Mouse (Mus musculus) gonadal fat pad, adult 2 months (tissue): ENCODE measurements around the gene Dolk. TPM values are rescaled to one million over a fixed set of nuclear protein-coding genes. Genes with fewer than 3 reads are reported as not detected.

Source experiments
- DNase-seq: peaks from one replicate; pipeline ENCODE4 v3.0.0-alpha.2; 2012; ENCODE audit warnings: low read depth
- polyA plus RNA-seq: library from polyadenylated mRNA; depleted of rRNA; stranded (reverse); fragments of >200 nt; gene quantifications from 2 replicates; pipeline ENCODE4 v1.2.3, GENCODE M21; 2012

Dolk gene
- polyA plus RNA-seq, 1 experiment = 83.0 TPM

DNA sequence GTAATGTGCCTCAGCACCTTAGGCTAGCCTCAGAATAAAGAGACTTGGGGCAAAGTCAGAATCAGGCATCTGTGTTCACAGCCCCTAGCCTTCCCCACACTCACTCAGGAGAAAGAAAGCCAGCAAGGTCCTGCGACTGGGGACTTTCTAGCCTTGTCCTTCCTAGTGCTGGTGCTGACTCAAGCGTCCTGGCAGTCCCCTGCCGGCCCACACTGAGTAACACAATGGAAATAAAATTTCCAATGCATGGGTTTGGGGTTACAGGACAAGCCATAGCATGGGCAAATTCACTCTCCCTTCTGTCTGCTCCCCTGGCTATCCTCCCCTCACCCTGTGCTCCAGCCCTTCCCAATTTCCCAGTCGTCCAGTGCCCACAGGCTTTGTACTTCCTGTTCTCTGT lies 17.8 kb downstream of the Dolk start:
- no peak for DNase-seq

- no peak for DNase-seq
Measured at GRCm38 (mm10) chr2:30267466-30267865, 18.7 kb downstream of the Dolk start.

DNA sequence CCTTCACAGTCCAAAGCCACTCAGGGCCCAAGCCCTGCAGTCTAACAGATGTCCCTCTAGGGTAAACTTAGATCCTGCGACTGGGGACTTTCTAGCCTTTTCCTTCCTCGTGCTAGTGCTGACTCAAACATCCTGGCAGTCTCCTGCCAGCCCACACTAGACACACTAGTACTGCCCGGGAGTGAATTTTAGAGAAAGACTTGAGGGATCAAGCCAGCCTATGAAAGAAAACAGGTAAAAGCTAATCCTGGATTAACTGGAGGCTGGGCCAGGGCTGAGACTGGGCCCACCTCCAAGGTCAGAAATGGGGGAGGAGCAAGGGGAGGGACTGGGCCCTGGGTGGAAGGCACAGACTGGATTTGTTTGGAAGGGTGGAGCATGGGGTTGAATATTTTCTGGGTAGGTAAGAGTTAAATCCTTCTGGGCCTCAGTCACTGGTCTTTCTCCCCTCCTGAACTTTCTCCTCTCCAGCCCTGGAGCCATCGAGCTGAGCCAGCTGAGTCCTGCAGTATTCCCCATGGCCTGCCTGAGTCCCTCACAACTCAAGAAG lies 19.7 kb downstream of the Dolk start:
- no peak for DNase-seq

DNA sequence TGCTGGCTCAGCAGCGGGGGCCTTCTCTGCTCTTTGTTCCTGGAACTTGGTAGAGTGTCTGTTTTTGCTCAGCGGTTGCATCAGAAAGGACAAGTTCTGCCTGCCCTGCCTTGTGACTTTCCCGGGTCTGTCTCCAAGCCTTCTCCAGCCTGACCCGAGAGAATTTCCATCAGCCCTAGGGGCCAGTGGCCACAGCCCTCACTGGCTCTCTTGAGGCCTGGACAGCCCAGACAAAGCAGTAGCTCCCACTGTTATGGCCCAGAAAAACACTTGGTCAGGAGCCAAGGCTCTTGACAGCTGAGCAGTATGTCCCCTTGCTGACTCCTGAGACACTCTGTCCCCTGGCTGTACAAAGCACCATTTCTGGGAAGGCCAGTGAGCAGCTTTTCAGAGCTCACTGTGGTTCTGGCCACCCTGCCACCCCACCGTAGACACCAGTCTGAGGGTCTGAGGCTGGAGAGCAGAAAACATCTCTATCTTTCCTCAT lies 20.3 kb downstream of the Dolk start, which contains the start of gene Phyhd1:
TSS of gene Phyhd1 (plus strand) at position 437 of the 487 bp plus-strand sequence.
- DNase-seq = no peak

DNA sequence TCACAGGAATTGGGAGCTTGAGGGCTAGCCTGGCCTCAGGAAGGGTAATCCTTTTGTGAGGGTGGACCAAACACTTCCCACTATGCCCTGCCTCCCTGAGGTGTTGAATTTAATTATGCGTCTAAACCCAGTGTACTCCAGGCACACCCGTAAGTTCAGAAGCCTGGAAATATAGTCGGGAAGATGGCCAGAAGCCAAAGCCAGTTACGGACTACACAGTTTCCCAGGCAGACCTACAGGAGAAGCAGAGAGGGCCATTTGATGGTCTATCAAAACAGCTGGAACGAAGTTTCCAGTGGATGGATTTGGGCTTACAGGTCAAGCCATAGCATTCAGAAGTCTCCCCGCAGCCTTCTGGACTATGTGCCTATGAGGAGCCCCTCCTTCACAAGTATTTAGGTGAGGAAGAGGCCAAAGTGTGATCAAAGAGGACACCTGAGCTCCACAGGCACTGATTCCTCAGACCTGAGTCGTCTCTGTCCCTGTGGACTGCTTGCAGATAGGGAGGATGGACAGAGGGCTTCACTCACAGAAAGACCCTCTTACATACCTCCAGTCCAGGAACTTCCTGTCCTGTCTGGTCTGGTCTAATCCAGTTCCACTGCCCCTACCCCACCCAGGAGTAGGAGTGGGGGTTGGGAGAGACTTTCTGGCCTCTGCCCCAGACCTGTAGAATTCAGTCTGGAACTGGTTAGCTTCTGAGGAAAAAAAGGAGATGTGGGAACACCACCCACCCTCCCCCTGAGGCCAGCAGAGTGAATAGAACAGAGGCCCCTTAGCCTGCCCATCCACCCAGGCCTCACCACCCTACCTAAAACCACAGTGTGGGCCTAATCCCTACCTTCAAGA lies 21.2 kb downstream of the Dolk start:
- no peak for DNase-seq

GRCm38 (mm10) chr2:30263811-30264210 lies 22.3 kb downstream of the Dolk start:
- no peak for DNase-seq

GRCm38 (mm10) chr2:30262840-30263441 lies 23.2 kb downstream of the Dolk start:
- DNase-seq = no peak

GRCm38 (mm10) chr2:30261921-30262839 lies 24.0 kb downstream of the Dolk start:
- DNase-seq = no peak

DNA sequence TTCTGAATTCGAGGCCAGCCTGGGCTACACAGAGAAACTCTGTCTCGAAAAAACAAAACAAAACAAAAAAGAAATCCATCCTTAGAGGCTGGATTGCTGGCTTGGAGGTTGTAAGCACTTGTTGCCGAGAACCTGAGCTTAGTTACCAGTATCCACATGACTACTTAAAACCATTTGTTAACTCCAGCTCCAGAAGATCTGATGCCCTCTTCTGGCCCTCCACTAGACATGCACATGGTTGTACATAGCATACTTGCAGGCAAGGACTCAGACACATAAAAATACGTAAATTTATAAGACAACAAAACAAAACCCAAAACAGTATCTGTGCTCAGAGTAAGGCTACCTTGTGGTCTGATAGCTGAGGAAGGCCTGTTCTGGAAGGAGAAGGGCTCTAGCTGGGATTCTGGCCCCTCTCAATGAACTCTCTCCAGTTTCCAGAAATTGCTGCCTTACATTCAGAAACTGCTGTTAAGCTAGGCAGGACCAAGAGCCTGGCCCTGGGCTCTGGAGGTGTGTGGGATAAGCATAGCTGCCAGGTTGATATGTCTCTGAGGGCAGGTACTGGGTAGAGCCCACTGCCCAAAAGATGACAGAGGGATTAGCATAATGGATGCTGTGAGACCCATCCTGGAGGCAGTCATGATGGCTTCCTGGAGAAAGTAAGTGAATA lies 24.9 kb downstream of the Dolk start:
- DNase-seq = no peak

GRCm38 (mm10) chr2:30259131-30260064 lies 26.7 kb downstream of the Dolk start:
- DNase-seq = no peak

DNA sequence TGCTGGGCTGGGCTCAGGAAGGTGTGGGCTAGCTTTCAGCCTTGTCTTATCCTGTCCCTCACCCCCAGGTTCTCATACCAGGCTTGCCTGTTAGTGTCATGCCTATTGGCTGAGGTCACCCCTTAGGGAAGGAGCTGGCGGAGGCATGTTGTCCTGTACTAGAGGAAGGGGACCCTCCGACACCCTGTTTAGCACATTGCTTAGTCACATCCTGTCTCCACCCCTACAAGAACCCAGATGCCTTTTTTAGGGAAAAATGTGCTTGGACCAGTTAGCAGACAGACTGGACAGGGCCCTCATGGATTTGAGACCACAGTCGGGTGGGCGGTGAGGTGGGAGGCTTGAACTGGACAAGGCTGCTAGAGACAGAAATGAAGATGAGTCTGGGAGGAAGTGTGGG lies 27.5 kb downstream of the Dolk start:
- DNase-seq = no peak

GRCm38 (mm10) chr2:30257699-30258460 lies 28.3 kb downstream of the Dolk start:
- no peak for DNase-seq

DNA sequence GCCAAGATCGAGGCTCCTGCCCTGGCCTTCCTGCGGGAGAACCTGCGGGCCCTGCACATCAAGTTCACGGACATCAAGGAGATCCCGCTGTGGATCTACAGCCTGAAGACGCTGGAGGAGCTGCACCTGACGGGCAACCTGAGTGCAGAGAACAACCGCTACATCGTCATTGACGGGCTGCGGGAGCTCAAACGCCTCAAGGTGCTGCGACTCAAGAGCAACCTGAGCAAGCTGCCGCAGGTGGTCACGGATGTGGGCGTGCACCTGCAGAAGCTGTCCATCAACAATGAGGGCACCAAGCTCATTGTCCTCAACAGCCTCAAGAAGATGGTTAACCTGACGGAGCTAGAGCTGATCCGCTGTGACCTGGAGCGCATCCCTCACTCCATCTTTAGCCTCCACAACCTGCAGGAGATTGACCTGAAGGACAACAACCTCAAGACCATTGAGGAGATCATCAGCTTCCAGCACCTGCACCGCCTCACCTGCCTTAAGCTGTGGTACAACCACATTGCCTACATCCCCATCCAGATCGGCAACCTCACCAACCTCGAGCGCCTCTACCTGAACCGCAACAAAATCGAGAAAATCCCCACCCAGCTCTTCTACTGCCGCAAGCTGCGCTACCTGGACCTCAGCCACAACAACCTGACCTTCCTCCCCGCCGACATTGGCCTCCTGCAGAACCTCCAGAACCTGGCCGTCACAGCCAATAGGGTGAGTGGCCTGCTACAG lies 29.4 kb downstream of the Dolk start:
- no peak for DNase-seq

DNA sequence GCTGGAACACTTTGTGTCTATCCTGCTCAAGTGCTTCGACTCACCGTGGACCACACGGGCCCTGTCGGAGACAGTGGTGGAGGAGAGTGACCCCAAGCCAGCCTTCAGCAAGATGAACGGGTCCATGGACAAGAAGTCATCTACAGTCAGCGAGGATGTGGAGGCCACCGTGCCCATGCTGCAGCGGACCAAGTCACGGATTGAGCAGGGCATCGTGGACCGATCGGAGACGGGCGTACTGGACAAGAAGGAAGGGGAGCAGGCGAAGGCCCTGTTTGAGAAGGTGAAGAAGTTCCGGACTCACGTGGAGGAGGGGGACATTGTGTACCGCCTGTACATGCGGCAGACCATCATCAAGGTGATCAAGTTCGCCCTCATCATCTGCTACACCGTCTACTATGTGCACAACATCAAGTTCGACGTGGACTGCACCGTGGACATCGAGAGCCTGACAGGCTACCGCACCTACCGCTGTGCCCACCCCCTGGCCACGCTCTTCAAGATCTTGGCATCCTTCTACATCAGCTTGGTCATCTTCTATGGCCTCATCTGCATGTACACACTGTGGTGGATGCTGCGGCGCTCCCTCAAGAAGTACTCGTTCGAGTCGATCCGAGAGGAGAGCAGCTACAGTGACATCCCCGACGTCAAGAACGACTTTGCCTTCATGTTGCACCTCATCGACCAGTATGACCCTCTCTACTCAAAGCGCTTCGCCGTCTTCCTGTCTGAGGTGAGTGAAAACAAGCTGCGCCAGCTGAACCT lies 30.3 kb downstream of the Dolk start:
- DNase-seq = no peak

DNA sequence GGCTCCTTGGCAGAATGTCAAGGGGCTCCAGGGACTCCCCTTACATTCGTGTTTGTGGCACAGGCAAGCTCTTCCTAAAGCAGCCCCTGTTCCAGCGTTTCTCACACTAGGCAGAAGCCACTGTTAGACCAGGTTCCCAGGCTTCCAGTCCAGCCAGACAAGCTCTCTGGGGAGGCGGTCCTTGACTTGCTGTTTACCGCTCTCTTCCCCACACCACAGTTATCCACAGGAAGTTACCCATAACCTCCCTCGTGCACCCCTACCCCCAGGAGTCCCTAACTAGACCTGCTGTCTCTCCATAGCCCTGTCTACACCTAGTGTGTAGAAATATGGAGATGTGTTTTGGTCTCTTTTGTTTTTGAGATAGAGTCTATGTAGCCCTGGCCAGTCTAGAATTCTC lies 32.3 kb downstream of the Dolk start:
- DNase-seq = no peak

DNA sequence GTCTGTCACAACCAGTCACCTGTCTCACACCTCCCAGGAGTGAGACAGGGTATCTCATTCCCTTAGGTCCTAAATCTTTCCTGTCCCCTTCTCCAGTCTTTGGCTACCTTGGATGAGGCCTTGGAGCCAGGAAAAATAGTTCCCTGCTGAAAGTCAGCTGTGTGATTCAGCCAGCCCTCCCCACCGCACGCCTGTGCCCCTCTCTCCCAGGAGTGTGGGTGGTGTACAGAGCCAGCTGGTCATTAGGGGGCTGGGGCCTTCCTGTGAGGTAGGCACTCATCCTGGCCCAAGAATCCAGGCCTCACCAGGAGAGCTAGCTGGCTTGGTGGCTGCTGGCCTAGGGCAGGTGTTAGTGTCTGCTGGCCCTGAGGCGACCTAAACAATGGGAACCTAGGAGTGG lies 33.6 kb downstream of the Dolk start:
- DNase-seq = no peak

DNA sequence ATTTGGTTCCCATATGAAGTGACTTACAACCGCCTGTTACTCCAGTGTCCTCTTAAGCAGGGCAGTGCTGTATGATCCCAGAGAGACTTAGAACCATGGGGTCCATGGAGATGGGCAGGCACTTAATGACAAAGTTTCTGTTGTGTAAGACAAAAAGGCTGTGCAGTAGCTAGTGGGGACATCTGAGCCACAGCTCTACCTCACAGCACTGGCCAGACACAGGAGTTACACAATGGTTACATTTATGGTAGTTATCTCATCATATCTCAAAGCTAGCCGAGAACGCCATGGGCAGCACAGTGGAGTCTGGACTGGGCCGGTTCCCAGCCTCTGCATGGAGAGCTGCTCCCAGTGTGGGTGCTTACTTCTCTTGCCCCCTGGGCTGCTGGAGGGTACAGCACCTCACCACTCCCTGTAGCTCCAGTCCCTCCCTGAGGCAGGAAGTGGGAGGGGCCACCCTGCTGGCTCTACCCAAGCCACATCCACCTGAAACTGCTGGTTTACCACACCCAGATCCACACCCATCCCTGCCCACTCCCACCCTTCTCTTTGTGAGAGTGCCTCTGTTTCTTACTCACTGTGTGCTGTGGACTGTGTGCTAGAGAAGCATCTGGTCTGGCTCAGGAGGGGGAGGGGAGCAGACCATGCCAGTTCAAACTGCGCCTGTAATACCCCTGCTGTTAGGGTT lies 34.6 kb downstream of the Dolk start:
- no peak for DNase-seq
